Mouse (Mus musculus) limb, embryonic 11.5 days (tissue): Measurements from ENCODE around the gene Prkce. TPM values are rescaled to one million over a fixed set of nuclear protein-coding genes. Genes with fewer than 3 reads are reported as not detected.

ENCODE experiments used
- ATAC-seq: fragments of 200-750 bp; cut with Nextera tagmentation; 2 replicates; pipeline ENCODE4 v1.8.0; 2017; ENCODE audit warnings: low read depth; ENCODE audit not compliant: insufficient number of reproducible peaks, low FRiP score, low TSS enrichment
- DNase-seq: peaks from one replicate; pipeline ENCODE4 v3.0.0-alpha.2; 2015; ENCODE audit warnings: low spot score
- H3K27ac ChIP-seq: fragments of 300-500 bp; sonication (generic); replicated peaks from 2 replicates; pipeline ENCODE4 v1.5.1; 2014; ENCODE audit warnings: low read depth, mild to moderate bottlenecking, low read length
- H3K27me3 ChIP-seq: fragments of 300-500 bp; sonication (generic); 2 replicates; pipeline ENCODE4 v1.6.1; 2014; ENCODE audit warnings: mild to moderate bottlenecking, low read length, mixed read lengths; ENCODE audit not compliant: control insufficient read depth, insufficient read depth
- H3K36me3 ChIP-seq: fragments of 300-500 bp; sonication (generic); 2 replicates; pipeline ENCODE4 v1.6.1; 2014; ENCODE audit warnings: mild to moderate bottlenecking, low read length, moderate library complexity, mixed read lengths; ENCODE audit not compliant: control insufficient read depth, insufficient read depth
- H3K4me1 ChIP-seq: fragments of 300-500 bp; sonication (generic); 2 replicates; pipeline ENCODE4 v1.6.1; 2014; ENCODE audit warnings: low read length, mixed read lengths; ENCODE audit not compliant: control insufficient read depth, insufficient read depth
- H3K4me2 ChIP-seq: fragments of 300-500 bp; sonication (generic); 2 replicates; pipeline ENCODE4 v1.6.1; 2014; ENCODE audit warnings: low read depth, mild to moderate bottlenecking, moderate library complexity; ENCODE audit not compliant: severe bottlenecking
- H3K4me3 ChIP-seq: fragments of 300-500 bp; sonication (generic); 2 replicates; pipeline ENCODE4 v1.5.1; 2014; ENCODE audit warnings: low read depth, low read length
- H3K9ac ChIP-seq: fragments of 300-500 bp; sonication (generic); 2 replicates; pipeline ENCODE4 v1.6.1; 2014; ENCODE audit warnings: mild to moderate bottlenecking, low read length
- H3K9me3 ChIP-seq: fragments of 300-500 bp; sonication (generic); 2 replicates; pipeline ENCODE4 v1.6.1; 2016; ENCODE audit warnings: low read length; ENCODE audit not compliant: control insufficient read depth
- WGBS: fragments of 180-500 bp; shearing (Covaris S2); extraction: QIAGEN DNeasy Blood & Tissue Kit; methylation state at CpG from one replicate; pipeline ENCODE4 v1.1.7; 2014; 5-methylcytosine and 5-hydroxymethylcytosine counted together
- polyA plus RNA-seq: library from polyadenylated mRNA; unstranded; fragments of >200 nt; fragmentation: Nextera tagmentation; extraction: Ambion mirVana; gene quantifications from 2 replicates; pipeline ENCODE4 v1.2.1, GENCODE M21; 2014

Prkce gene
- polyA plus RNA-seq, 1 experiment from 2014 or later: 5.1 TPM

DNA sequence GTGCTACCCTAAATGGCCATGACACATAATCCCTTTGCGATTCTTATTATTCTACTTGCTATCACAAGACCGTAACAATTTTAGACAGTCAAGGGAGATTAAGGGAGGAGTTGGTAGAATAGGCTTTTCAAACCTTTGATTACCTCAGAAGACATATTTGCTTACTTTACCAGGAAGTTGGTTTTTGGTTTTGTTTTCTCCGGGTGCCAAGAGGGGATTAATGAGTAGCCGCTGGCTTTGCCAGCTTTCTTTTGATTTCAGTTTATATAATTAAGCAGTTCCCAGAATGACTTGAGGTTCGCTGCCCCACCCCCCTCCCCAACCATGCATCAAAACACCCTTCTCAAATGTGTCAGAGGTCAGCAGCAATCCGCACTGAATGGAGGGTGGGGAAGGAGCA lies 384.4 kb downstream of the Prkce start:
- Histone ChIP-seq H3K4me1 (no peaks in the 10 kb centered on the region), H3K36me3 (no peaks in the 10 kb centered on the region), H3K27ac (no peak overlapping the region), H3K4me2 (no peak overlapping the region), H3K4me3 (no peak overlapping the region), H3K27me3 (no peaks in the 10 kb centered on the region), H3K9ac (no peak overlapping the region), H3K9me3 (no peaks in the 10 kb centered on the region)
- ATAC-seq: no peak
- DNase-seq: no peak
- WGBS: 88% methylated on average over 6 of the region's 6 CpGs

DNA sequence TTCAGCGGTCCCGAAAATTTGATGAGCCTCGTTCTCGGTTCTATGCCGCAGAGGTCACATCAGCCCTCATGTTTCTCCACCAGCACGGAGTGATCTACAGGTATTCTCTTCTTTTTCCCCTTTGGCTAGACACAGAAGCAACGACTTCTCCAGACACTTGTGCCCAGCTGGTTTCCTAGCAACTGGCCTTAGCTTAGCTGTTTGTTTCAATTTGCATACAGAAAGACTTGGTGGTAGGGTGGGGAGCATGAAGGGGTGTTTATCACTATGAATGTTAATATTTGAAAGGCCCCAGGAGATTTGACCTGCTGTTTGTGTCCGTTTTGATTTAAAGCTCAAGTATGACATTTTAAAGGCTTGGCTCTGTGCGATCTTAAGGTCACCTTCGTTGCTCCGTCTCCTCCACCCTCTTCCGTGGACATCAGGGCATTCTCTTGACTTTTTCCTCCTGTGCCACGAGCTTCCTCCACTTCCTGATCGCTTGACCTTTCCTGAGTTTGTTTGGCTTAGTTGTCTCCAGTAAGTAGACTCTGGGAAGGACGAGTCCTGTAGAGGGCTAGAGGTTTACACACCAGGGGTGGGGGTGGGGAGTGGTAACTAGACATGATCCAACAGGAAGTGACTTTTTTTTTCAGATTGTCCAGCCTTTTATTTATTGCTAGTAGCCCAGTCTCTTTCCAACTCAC lies 391.8 kb downstream of the Prkce start:
- Histone ChIP-seq H3K27ac (no peak overlapping the region), H3K4me3 (no peak overlapping the region), H3K4me2 (no peak overlapping the region), H3K27me3 (no peaks in the 10 kb centered on the region), H3K4me1 (no peaks in the 10 kb centered on the region), H3K36me3 (no peaks in the 10 kb centered on the region), H3K9ac (no peak overlapping the region), H3K9me3 (no peaks in the 10 kb centered on the region)
- DNase-seq: no peak
- WGBS: 77% methylated on average over 15 of the region's 15 CpGs
- no peak for ATAC-seq

DNA sequence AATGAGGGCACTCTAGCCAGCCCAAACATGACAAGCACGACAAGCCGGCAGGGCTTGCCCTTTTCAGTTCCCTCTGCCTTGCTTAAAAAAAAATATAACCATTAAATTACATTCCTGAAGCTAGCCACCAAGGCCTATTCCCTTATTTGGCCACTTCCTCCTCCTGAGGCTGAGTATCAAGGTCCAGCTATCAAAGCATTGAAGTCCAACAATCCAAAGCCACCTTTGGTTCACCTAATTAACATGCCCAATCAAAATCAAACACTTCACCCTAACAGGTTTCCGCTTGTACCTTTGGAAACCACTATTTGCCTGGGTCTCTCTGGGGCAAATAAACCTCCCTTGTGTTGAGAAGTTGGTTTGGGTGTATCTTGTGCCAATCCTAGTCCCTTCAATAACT lies 392.9 kb downstream of the Prkce start:
- whole genome bisulfite sequencing: 85% methylated on average over 3 of the region's 3 CpGs
- ATAC-seq: no peak

DNA sequence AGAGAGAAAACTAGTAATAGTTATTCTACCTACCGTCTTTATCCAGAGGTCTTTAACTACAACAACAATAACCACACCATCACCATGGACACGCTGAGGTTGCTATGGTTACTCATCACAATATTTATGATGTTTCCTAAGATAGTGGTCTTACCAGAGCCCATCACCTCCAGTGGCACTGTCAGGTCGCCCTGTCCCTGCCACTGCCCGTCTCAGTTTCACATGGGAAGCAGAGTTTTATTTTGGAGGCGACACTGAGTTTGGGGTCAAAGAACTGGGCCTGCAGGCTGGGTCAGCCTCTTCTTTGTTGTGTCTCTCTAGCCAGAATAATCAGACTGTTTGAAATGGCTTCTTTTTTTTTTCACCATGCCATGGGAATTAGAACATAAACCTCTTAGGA lies 402.9 kb downstream of the Prkce start:
- Histone ChIP-seq H3K4me3 (no peak overlapping the region), H3K27ac (no peak overlapping the region), H3K4me1 (no peaks in the 10 kb centered on the region), H3K36me3 (no peaks in the 10 kb centered on the region), H3K27me3 (no peaks in the 10 kb centered on the region), H3K9me3 (no peaks in the 10 kb centered on the region), H3K9ac (no peak overlapping the region), H3K4me2 (no peak overlapping the region)
- no peak for DNase-seq
- ATAC-seq: no peak
- 89% methylated on average over 5 of the region's 5 CpGs for WGBS

More for the DNA sequence above, 392.9 kb downstream of the Prkce start:
- H3K27ac ChIP-seq: no peak overlapping the region
- H3K9me3 ChIP-seq: no peaks in the 10 kb centered on the region
- H3K9ac ChIP-seq: no peak overlapping the region
- DNase-seq: no peak
- no peaks in the 10 kb centered on the region for H3K4me1 ChIP-seq
- no peaks in the 10 kb centered on the region for H3K27me3 ChIP-seq
- no peak overlapping the region for H3K4me2 ChIP-seq
- H3K36me3 ChIP-seq: no peaks in the 10 kb centered on the region
- H3K4me3 ChIP-seq: no peak overlapping the region

DNA sequence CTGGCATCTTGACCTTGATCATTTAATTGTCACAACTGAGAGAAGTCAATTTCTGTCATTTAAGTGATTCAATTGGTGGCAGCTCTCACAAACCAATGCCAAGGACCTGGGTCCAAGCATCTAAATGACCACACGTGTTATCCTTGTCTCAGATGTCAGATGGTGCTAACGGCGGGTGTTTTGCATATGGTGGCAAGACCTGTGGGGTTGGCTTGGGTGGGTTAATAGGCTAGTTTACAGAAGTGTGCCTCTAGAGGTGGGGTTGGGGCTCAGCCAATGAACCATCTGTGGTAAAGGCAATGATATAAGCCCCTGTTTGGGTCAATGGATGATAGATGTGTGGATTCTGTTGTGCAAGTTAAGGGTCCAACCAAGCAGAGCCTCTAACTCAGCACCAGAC lies 403.7 kb downstream of the Prkce start:
- ATAC-seq (no peak), DNase-seq (no peak)
- WGBS: 84% methylated on average over 3 of the region's 3 CpGs
- Histone ChIP-seq H3K27me3 (no peaks in the 10 kb centered on the region), H3K36me3 (no peaks in the 10 kb centered on the region), H3K9me3 (no peaks in the 10 kb centered on the region), H3K4me3 (no peak overlapping the region), H3K9ac (no peak overlapping the region), H3K4me2 (no peak overlapping the region), H3K4me1 (no peaks in the 10 kb centered on the region), H3K27ac (no peak overlapping the region)

DNA sequence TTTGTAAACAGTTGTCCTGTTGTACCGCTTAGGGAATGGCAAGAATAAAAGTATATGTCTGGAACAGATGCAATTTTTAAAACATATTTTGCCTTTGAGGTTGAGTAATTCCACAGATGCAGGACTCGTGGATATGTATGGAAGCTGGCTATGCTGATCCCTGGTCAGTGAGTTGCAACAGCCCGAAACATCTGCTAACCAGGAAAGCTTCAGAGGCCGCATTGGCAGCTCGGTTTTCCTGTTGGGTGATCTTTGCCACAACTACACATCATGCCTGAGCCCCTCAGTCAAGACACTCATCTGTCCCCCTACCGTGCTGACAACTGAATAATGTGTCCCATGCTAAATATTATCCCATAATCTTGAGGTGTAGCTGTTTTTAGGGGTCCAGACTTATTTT lies 404.6 kb downstream of the Prkce start:
- Histone ChIP-seq H3K27me3 (no peaks in the 10 kb centered on the region), H3K4me2 (no peak overlapping the region), H3K4me3 (no peak overlapping the region), H3K9me3 (no peaks in the 10 kb centered on the region), H3K36me3 (no peaks in the 10 kb centered on the region), H3K4me1 (no peaks in the 10 kb centered on the region), H3K9ac (no peak overlapping the region), H3K27ac (no peak overlapping the region)
- ATAC-seq: no peak
- no peak for DNase-seq
- WGBS: 72% methylated on average over 6 of the region's 6 CpGs

DNA sequence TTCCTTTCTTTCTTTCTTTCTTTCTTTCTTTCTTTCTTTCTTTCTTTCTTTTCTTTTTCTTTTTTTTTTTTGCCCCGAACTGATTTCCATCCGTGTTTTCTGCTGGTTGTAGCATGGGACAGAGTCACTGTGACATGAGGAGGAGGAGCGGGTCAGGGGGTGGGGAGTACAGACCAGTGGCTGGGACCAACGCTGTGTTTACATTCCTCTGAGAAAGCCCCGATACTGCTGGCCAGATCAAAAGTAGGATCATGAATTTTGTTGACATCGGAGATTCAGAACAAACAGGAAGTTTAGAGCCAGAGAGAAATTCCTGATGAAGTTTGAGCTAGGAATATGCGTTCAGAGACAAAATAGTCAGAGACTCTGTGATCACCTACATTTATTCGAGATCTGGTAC lies 405.0 kb downstream of the Prkce start:
- no peak for DNase-seq
- Histone ChIP-seq H3K27me3 (no peaks in the 10 kb centered on the region), H3K27ac (no peak overlapping the region), H3K4me2 (no peak overlapping the region), H3K4me3 (no peak overlapping the region), H3K9ac (no peak overlapping the region), H3K4me1 (no peaks in the 10 kb centered on the region), H3K36me3 (no peaks in the 10 kb centered on the region), H3K9me3 (no peaks in the 10 kb centered on the region)
- WGBS: 59% methylated on average over 8 of the region's 8 CpGs
- ATAC-seq: no peak

DNA sequence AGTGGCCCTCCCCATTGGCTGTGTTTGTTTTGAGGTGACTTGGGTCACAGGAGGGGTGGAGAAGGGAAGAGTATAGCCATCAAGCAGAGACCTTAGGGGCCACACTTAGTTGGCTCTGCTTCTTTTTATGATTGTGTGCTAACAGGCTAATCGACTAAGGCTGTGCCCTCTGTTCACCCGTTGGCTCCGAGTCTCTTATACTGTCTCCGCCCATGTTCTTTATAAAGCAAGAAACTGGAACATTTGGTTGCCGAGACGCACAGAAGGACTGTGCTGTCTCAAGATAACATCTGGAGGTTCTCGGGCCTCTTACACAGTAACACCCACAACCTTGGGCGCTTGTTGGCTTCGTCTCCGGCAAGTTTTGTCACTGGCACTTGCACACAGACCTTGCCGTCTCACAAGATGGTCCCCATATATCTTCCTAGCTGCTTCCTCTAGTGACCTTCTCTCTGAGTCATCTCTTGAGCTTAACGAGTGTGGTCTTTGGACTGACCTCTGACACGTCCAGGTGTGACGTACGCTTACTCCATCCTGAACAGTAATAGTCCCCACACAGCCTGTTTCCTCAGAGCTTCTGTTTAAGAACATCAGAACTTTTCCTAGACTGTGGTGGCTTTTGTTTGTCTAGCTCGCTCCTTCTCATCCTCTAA lies 406.1 kb downstream of the Prkce start:
- WGBS: 74% methylated on average over 16 of the region's 16 CpGs
- Histone ChIP-seq H3K27ac (no peak overlapping the region), H3K9me3 (no peaks in the 10 kb centered on the region), H3K4me1 (no peaks in the 10 kb centered on the region), H3K4me3 (no peak overlapping the region), H3K4me2 (no peak overlapping the region), H3K9ac (no peak overlapping the region), H3K36me3 (no peaks in the 10 kb centered on the region), H3K27me3 (no peaks in the 10 kb centered on the region)
- no peak for DNase-seq
- no peak for ATAC-seq

DNA sequence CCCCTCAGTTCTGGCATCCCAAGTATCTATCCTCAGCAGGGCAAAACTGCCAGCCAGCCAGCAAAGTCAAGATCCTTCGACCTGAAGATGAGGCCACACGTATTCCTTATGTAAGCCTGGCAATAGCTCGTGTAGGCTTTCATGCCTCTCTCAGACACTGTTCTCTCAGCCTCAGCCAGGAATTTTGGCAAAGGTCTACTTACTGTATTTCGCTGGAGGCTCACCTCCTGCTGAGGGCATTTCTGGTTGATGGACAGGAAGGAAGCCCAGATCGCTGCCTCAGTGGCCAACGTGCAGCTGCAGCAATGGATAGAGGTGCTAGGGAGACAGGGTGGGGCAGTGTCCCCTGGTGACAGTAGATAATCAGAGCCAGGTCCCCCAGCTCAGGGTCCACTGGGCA lies 413.1 kb downstream of the Prkce start:
- no peaks in the 10 kb centered on the region for H3K36me3 ChIP-seq
- no peak overlapping the region for H3K27ac ChIP-seq
- 73% methylated on average over 6 of the region's 6 CpGs for WGBS
- no peaks in the 10 kb centered on the region for H3K9me3 ChIP-seq
- no peak for ATAC-seq
- H3K27me3 ChIP-seq: no peaks in the 10 kb centered on the region
- no peak for DNase-seq
- H3K9ac ChIP-seq: no peak overlapping the region
- no peaks in the 10 kb centered on the region for H3K4me1 ChIP-seq
- H3K4me2 ChIP-seq: no peak overlapping the region
- H3K4me3 ChIP-seq: no peak overlapping the region
